Mouse (Mus musculus) small intestine, adult 2 months (tissue): ENCODE data around the gene C3. TPM values are rescaled to one million over a fixed set of nuclear protein-coding genes. Genes with fewer than 3 reads are reported as not detected.

ENCODE experiments used
- H3K27ac ChIP-seq: fragments of 200-500 bp; 2 replicates; pipeline ENCODE4 v1.5.1; 2012; ENCODE audit warnings: low read depth, low read length, control low read depth, inconsistent platforms; ENCODE audit not compliant: insufficient read depth
- H3K27me3 ChIP-seq: fragments of 200-500 bp; 2 replicates; pipeline ENCODE4 v1.6.1; 2012; ENCODE audit warnings: mild to moderate bottlenecking, moderate library complexity, low read length, inconsistent platforms; ENCODE audit not compliant: control insufficient read depth, insufficient read depth
- H3K36me3 ChIP-seq: fragments of 200-500 bp; 2 replicates; pipeline ENCODE4 v1.6.1; 2012; ENCODE audit warnings: mild to moderate bottlenecking, low read length, control low read depth, inconsistent platforms; ENCODE audit not compliant: control insufficient read depth, insufficient read depth
- H3K4me1 ChIP-seq: fragments of 200-500 bp; 2 replicates; pipeline ENCODE4 v1.6.1; 2012; ENCODE audit warnings: low read length, inconsistent platforms, mixed read lengths; ENCODE audit not compliant: control insufficient read depth, insufficient read depth, insufficient read length
- H3K4me3 ChIP-seq: fragments of 200-500 bp; 2 replicates; pipeline ENCODE4 v1.5.1; 2012; ENCODE audit warnings: low read depth, mild to moderate bottlenecking, control low read depth, inconsistent platforms, low read length, moderate library complexity
- CTCF ChIP-seq: fragments of 200-500 bp; IDR thresholded peaks from 2 replicates; pipeline ENCODE4 v1.5.1; 2012; ENCODE audit warnings: low read depth, mild to moderate bottlenecking, control low read depth, inconsistent platforms, low read length, moderate library complexity, mixed read lengths; ENCODE audit not compliant: insufficient replicate concordance, insufficient read length; ENCODE audit errors: extremely low read depth
- POLR2A ChIP-seq: fragments of 200-500 bp; IDR thresholded peaks from 2 replicates; pipeline ENCODE4 v1.6.1; 2012; ENCODE audit warnings: low read depth, mild to moderate bottlenecking, control low read depth, inconsistent platforms, low read length, moderate library complexity
- WGBS: fragments of 180-500 bp; shearing (Covaris S2); methylation state at CpG from one replicate; pipeline ENCODE4 v1.1.7; 2018; 5-methylcytosine and 5-hydroxymethylcytosine counted together
- polyA plus RNA-seq: library from polyadenylated mRNA; depleted of rRNA; stranded (reverse); fragments of >200 nt; gene quantifications from 2 replicates; pipeline ENCODE4 v1.2.3, GENCODE M21; 2012

Gene C3
- polyA plus RNA-seq, 1 experiment, result 17.9 TPM

DNA sequence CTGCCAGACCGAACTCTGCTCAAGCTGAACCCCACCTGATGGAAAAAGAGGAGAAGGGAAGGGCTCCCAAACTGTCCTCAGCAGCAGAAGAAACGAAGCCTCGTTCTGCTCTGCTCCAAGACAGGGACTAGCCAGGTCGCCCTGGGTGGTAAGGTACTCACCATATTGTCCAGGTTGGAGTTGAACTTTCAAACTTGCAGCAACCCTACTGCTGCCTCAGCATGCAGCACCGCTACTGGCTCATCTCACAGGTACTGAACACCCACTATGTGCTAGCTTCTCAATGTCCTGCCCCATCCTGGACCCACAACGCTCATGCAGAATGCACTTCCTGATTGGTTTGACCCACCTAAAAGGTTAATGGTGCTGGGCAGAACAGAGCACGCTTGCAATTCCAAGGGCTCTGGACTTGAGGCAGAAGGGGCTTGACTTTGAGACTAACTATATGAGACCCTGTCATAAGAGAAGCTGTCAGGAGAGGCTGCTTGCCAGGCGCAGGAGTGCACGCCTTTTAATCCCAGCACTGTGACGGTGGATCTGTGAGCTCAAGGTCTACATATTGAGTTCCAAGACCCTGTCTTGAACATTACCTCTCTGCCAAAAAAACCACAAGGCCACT lies 17.5 kb upstream of the C3 start:
- Histone ChIP-seq H3K4me1 (peaks cover 13% of the 10 kb centered on the region), H3K27me3 (no peaks in the 10 kb centered on the region), H3K36me3 (peaks cover 13% of the 10 kb centered on the region), H3K4me3 (no peak overlapping the region), H3K27ac (no peak overlapping the region)
- 88% methylated on average over 10 of the region's 10 CpGs for WGBS
- no peak for TF ChIP-seq POLR2A
- TF ChIP-seq CTCF, result no peak

DNA sequence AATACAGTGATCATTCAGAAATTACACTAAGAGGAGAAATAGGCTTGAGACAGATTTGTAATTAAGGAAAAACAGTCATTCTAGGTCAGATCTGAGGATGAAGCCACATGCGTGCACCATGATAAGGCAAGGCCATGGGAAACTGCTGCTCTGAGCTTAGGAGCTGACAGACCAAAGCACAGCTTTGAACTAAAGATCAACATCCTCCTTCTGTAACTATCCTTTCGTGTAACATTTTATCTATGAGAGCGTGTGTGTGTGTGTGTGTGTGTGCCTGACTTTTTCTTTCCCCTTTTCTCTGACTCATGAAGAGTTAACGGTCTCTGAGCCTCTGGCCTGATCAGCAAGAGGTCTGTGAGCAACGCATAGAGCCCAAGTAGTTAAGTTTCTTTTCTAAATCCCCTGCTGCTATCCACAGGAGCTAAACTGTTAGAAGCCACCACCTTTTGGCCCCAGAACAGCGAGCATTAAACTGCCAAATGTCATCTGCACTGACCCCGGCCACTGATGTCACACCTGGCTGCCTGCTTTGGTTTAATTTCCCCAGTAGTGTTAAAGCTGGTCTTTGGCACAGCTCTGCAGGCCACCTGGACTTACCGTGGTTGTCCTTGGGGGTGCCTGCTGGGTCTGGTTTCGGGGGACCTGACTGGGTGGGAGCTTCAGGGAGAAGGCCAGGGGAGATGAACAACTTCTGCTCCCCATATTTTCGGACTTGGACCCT lies 15.9 kb upstream of the C3 start:
- Histone ChIP-seq H3K27me3 (no peaks in the 10 kb centered on the region), H3K4me3 (no peak overlapping the region), H3K4me1 (peaks cover 10% of the 10 kb centered on the region), H3K36me3 (peaks cover 13% of the 10 kb centered on the region), H3K27ac (no peak overlapping the region)
- TF ChIP-seq CTCF (no peak), POLR2A (no peak)
- 82% methylated on average over 10 of the region's 10 CpGs for WGBS

DNA sequence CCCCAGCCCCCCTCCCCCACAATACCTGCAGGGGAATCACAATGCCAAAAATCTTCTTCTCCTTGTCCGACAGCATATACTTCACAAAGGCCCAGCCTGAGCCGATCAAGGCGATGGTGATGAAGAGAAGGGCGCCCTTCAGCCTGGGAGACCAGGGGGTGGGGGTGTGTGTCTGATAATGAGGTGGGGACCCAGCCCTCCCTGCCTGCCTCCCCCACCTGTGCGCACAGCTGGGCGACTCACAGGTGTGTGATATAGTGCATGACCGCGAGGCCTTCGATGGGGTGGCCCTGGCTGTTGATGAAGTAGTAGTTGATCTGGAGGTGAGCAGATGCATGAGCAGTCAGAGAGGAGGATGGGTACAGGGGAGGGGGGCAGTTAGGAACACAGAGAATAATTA lies 9.2 kb upstream of the C3 start:
- WGBS, result 95% methylated on average over 9 of the region's 9 CpGs
- no peaks in the 10 kb centered on the region for H3K27me3 ChIP-seq
- TF ChIP-seq CTCF (no peak), POLR2A (no peak)

DNA sequence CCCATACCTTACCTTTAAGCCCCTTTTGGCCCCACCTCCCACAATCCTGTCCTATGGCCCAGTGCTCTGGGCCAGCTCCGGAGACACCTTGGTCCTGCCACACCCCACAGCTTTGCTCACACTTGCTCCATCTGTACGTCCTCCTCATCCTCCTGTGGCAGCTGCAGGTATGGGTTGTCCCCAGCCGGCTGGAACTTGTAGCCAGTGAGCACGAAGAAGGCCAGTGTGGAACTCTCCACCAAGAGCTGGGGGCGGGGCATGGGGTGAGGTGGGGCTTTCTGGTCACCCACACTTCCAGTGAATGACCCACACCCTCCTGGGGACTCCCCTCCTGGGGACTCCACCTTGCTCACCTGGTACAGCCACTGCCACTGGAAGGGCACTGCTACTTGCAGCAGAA lies 7.9 kb upstream of the C3 start:
- peak overlapping the region; percentile 64 for H3K4me3 ChIP-seq
- no peak overlapping the region for H3K27ac ChIP-seq
- H3K4me1 ChIP-seq, result peaks cover 23% of the 10 kb centered on the region
- TF ChIP-seq CTCF (no peak), POLR2A (no peak)
- 70% methylated on average over 5 of the region's 5 CpGs for WGBS
- H3K27me3 ChIP-seq, result no peaks in the 10 kb centered on the region
- H3K36me3 ChIP-seq, result peaks cover 29% of the 10 kb centered on the region

More for the DNA sequence above, 9.2 kb upstream of the C3 start:
- Histone ChIP-seq H3K4me3 (no peak overlapping the region), H3K27ac (no peak overlapping the region), H3K4me1 (peaks cover 13% of the 10 kb centered on the region), H3K36me3 (peaks cover 32% of the 10 kb centered on the region)

DNA sequence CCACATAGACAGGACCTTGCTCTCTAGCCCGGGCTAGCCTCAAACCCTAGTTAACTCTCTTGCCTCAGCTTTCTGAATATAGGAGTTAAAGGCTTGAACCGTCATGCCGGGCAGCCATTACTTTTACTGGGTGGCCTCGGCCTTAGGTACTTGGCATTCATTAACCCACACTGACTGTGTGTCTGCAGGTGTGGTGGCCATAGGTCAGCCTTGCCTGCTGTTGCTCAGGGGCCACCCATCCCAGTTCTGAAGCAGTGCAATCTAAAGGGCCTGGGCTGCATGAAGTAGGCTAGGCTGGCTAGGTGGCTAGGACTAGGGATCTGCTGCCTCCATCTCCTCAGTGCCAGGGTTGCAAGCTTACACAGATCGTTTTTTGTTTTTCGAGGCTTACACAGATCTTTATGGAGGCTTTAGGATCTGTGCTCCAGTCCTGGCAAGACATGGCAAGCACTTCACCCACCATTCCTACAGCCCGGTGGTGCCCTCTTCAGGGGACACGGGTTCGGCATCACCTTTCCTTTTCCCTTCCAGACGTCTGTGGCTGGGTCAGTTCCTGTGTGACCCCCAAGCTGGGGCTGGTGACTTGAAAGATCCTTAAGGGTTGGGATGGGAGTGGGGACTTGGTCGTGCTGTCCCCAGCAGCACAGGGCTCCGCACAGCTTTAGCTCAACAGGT lies 6.5 kb upstream of the C3 start:
- H3K27me3 ChIP-seq, result no peaks in the 10 kb centered on the region
- WGBS, result 37% methylated on average over 12 of the region's 12 CpGs
- peak; percentile 38; the same call in 1 of the 2 replicates for TF ChIP-seq POLR2A
- peak; percentile 40; the same call in 1 of the 2 replicates for TF ChIP-seq CTCF
- peaks cover 29% of the 10 kb centered on the region for H3K36me3 ChIP-seq
- peak overlapping the region; percentile 64 for H3K4me3 ChIP-seq
- H3K4me1 ChIP-seq, result peaks cover 31% of the 10 kb centered on the region
- H3K27ac ChIP-seq, result peak overlapping the region; percentile 92

DNA sequence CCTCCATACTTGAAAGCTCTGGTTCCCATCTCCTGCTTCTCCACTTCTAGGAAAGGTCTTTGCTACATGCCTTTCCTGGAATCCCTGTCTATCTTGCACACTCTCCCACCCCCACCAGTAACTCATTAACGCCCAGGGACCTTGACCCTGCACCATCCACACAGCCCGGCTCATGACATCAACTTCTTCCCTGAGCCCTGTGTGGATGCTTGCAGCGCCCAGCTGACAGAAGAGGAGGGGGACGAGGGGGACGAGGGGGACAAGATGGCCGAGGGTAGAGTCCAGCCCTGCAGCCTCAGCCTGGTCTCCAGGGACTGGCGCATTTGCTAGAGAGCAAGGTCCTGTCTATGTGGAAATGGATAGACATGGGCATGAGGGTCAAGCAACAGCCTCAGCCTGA lies 5.1 kb upstream of the C3 start:
- Histone ChIP-seq H3K4me1 (peaks cover 31% of the 10 kb centered on the region), H3K36me3 (peaks cover 25% of the 10 kb centered on the region), H3K27me3 (no peaks in the 10 kb centered on the region), H3K4me3 (peak overlapping the region; percentile 64), H3K27ac (peak overlapping the region; percentile 92)
- WGBS, result 11% methylated on average over 7 of the region's 7 CpGs
- TF ChIP-seq POLR2A (no peak; the same call in 1 of the 2 replicates), CTCF (no peak)

DNA sequence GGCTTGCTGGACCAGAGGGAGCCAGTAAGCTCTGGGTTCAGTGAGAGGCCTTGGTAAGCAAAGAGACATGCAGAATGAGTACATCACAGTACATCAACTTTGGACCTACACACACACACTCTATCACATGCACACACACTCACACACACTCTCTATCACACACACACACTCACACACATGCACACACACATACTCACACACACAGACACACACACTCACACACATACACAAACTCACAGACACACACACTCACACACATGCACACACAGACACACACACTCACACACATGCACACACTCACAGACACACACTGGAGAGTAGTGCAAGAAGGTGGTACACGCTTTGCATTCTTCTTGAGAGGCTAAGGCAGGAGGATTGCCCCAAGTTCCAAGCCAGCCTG lies 4.3 kb upstream of the C3 start:
- H3K27ac ChIP-seq, result peak overlapping the region; percentile 92; the same call in 1 of the 2 replicates
- WGBS, result 80% methylated on average over 1 of the region's 1 CpGs
- H3K4me3 ChIP-seq, result no peak overlapping the region
- peaks cover 17% of the 10 kb centered on the region for H3K36me3 ChIP-seq
- no peaks in the 10 kb centered on the region for H3K27me3 ChIP-seq
- H3K4me1 ChIP-seq, result peaks cover 31% of the 10 kb centered on the region
- TF ChIP-seq CTCF, result no peak
- TF ChIP-seq POLR2A, result no peak
